Mouse (Mus musculus) forebrain, embryonic 15.5 days (tissue): ENCODE data around the gene Manba. TPM values are rescaled to one million over a fixed set of nuclear protein-coding genes. Genes with fewer than 3 reads are reported as not detected.

Experiments
- ATAC-seq: fragments of 200-750 bp; cut with Nextera tagmentation; replicated peaks from 2 replicates; pipeline ENCODE4 v1.8.0; 2017; ENCODE audit warnings: mild to moderate bottlenecking, moderate TSS enrichment, moderate library complexity
- H3K27ac ChIP-seq: fragments of 300-500 bp; sonication (generic); replicated peaks from 2 replicates; pipeline ENCODE4 v1.5.1; 2015; ENCODE audit warnings: mild to moderate bottlenecking, inconsistent platforms
- H3K27me3 ChIP-seq: fragments of 300-500 bp; sonication (generic); 2 replicates; pipeline ENCODE4 v1.6.1; 2015; ENCODE audit warnings: inconsistent platforms
- H3K36me3 ChIP-seq: fragments of 300-500 bp; sonication (generic); 2 replicates; pipeline ENCODE4 v1.6.1; 2015; ENCODE audit warnings: mild to moderate bottlenecking, inconsistent platforms
- H3K4me1 ChIP-seq: fragments of 300-500 bp; sonication (generic); 2 replicates; pipeline ENCODE4 v1.6.1; 2015; ENCODE audit warnings: inconsistent platforms
- H3K4me2 ChIP-seq: fragments of 300-500 bp; sonication (generic); replicated peaks from 2 replicates; pipeline ENCODE4 v1.6.1; 2015; ENCODE audit warnings: mild to moderate bottlenecking, inconsistent platforms
- H3K4me3 ChIP-seq: fragments of 300-500 bp; sonication (generic); 2 replicates; pipeline ENCODE4 v1.5.1; 2015; ENCODE audit warnings: mild to moderate bottlenecking, inconsistent platforms
- H3K9ac ChIP-seq: fragments of 300-500 bp; sonication (generic); replicated peaks from 2 replicates; pipeline ENCODE4 v1.6.1; 2015; ENCODE audit warnings: mild to moderate bottlenecking, inconsistent platforms
- H3K9me3 ChIP-seq: fragments of 300-500 bp; sonication (generic); 2 replicates; pipeline ENCODE4 v1.6.1; 2016; ENCODE audit warnings: inconsistent platforms
- WGBS: fragments of 180-500 bp; shearing (Covaris S2); methylation state at CpG from one replicate; pipeline ENCODE4 v1.1.7; 2015; ENCODE audit warnings: mixed read lengths; 5-methylcytosine and 5-hydroxymethylcytosine counted together
- polyA plus RNA-seq: library from polyadenylated mRNA; unstranded; fragments of >200 nt; fragmentation: Nextera tagmentation; extraction: Ambion mirVana; gene quantifications from 2 replicates; pipeline ENCODE4 v1.2.1, GENCODE M21; 2015

Manba gene
- polyA plus RNA-seq, 1 experiment from 2014 or later = 3.9 TPM

DNA sequence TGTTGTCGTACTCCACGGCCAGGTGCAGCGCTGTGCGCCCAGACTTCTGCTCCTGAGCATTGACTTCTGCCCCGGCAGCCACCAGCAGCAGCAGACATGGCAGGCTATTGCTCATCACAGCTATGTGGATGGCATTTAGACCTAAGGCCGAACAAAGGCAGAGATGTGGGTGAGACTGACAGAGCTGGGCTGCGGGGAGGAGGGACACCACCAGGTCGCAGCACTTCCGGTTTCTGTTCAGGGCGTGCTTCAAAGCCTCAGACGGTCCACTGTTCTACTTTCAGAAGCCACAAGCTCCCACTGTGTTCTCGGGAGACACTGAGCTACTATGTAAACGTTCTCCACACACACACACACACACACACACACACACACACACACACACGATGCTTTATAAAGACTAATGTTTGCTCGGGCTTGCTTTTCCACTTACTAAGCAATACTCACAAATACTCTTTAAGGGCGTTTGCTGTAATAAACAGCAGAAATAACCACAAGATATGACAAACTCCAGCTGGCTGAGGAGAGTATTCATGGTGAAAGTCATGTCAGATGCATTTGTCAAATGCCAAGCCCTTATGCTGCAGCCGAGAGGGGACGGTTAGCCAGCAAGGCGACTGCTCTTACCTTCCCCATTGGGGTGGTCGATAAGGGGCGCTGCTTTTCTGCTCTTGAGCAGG, 109.0 kb downstream of the Manba start:
- ATAC-seq = no peak
- no peaks in the 10 kb centered on the region for H3K9me3 ChIP-seq
- WGBS = 88% methylated on average over 21 of the region's 21 CpGs

DNA sequence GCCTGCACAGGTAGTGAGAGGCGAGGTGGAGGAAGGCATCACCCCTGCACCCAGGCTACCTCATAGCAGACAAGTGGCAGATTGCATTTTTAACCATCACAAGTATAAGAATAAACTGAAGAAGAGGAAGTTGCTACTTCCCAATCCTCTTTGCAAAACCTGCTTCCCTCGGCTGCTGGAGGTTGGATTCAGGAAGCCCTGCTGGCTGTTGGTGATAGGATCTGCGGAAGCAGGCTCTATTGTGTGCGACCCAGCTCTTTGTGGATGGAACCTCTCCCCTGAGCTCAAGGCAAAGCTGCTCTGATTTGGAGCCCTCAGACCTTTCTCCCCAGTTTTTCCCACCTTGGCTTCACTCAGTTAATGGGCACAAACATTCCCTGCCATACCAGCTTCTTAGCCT, 111.6 kb downstream of the Manba start:
- Histone ChIP-seq H3K36me3 (peaks cover 9% of the 10 kb centered on the region; the same call in 1 of the 2 replicates), H3K4me2 (no peak overlapping the region), H3K4me1 (no peaks in the 10 kb centered on the region), H3K9me3 (no peaks in the 10 kb centered on the region), H3K9ac (no peak overlapping the region), H3K27ac (no peak overlapping the region), H3K4me3 (no peak overlapping the region), H3K27me3 (no peaks in the 10 kb centered on the region)
- WGBS = 50% methylated on average over 4 of the region's 4 CpGs
- no peak for ATAC-seq

More for the DNA sequence above, 109.0 kb downstream of the Manba start:
- Histone ChIP-seq H3K4me1 (no peaks in the 10 kb centered on the region), H3K27me3 (no peaks in the 10 kb centered on the region), H3K9ac (no peak overlapping the region), H3K27ac (no peak overlapping the region), H3K4me3 (no peak overlapping the region), H3K4me2 (no peak overlapping the region), H3K36me3 (peaks cover 7% of the 10 kb centered on the region; the same call in 1 of the 2 replicates)

DNA sequence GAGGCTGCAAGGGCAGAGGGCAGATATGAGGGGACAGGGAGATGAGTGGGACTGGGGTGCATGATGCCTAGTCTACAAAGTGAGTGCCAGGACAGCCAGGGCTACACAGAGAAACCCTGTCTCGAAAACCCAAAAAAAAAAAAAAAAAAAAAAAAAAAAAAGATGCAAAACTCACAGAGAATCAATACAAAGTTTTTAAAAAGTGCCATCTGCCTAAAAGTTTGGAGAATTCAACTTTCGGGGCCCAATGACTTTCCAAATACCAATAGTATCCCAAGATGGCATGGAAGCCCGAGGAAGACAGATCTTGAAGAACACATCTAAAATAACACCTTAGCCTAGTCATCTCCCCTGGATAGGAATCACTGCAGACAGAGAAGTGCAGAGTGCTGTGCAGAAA, 112.9 kb downstream of the Manba start:
- peaks cover 11% of the 10 kb centered on the region; the same call in 1 of the 2 replicates for H3K36me3 ChIP-seq
- no peaks in the 10 kb centered on the region for H3K9me3 ChIP-seq
- WGBS = 86% methylated on average over 3 of the region's 3 CpGs
- ATAC-seq = no peak
- no peak overlapping the region for H3K27ac ChIP-seq
- H3K4me2 ChIP-seq = no peak overlapping the region
- no peaks in the 10 kb centered on the region for H3K4me1 ChIP-seq
- H3K27me3 ChIP-seq = no peaks in the 10 kb centered on the region
- H3K9ac ChIP-seq = no peak overlapping the region
- H3K4me3 ChIP-seq = no peak overlapping the region

DNA sequence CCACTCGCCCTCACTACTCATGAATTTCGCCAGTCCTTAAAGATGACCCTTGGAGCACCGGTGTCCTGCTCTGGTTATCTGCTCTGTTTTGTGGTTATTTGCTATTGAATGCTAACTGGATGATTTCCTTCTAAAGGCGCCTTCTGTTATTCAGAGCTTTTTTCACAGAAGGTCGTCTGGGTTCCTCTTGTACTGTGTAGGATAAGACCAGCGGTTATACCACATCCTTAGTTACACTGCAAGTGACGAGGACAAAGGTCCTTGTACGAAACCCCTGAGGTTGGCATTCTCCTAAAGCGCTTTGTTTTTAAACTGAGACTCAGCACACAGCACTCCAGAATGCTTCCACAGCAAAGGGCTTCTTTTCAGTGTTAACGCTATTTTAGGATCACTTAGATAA, 117.3 kb downstream of the Manba start:
- Histone ChIP-seq H3K36me3 (peaks cover 14% of the 10 kb centered on the region; the same call in 1 of the 2 replicates), H3K27me3 (no peaks in the 10 kb centered on the region), H3K4me2 (no peak overlapping the region), H3K9ac (no peak overlapping the region), H3K4me3 (no peak overlapping the region), H3K4me1 (no peaks in the 10 kb centered on the region), H3K27ac (no peak overlapping the region), H3K9me3 (no peaks in the 10 kb centered on the region)
- 75% methylated on average over 10 of the region's 10 CpGs for WGBS
- no peak for ATAC-seq

DNA sequence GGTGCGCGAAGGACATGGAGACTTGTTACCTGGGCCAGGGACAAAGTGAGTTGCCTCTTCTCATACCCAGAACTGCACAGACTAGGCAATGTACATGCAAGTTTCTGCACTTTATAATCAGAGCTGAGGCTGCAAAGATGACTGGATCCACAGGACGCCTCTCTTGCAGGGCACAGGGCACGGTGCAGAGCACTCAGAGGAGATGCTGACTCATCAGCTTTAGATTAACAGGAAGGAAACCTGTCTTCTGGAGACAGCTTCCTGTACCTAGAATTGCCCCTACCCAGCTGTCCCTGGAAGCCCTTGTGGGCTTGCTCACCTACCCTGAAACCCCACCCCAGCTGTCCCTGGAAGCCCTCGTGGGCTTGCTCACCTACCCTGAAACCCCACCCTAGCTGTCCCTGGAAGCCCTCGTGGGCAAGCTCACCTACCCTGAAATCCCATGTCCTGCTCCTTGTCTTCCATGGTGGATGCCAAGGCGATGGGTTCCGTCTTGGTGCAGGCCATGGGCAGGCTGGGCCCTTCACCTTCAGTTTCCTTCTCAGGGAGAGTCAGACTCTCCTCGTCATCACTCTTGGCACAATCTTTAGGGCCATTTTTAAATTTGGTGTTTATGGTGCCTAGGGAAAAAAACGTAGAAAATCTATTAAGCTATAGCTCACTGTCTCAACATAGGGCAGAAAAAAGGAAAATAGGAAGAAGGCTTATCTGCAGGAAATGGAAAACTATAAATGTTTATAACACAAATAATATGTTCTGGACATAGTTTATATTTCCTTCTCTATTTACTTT, 119.4 kb downstream of the Manba start:
- Histone ChIP-seq H3K36me3 (peaks cover 14% of the 10 kb centered on the region; the same call in 1 of the 2 replicates), H3K27me3 (no peaks in the 10 kb centered on the region), H3K4me1 (no peaks in the 10 kb centered on the region), H3K4me3 (no peak overlapping the region), H3K9me3 (no peaks in the 10 kb centered on the region), H3K27ac (no peak overlapping the region), H3K4me2 (no peak overlapping the region), H3K9ac (no peak overlapping the region)
- WGBS = 94% methylated on average over 10 of the region's 10 CpGs
- ATAC-seq = no peak

DNA sequence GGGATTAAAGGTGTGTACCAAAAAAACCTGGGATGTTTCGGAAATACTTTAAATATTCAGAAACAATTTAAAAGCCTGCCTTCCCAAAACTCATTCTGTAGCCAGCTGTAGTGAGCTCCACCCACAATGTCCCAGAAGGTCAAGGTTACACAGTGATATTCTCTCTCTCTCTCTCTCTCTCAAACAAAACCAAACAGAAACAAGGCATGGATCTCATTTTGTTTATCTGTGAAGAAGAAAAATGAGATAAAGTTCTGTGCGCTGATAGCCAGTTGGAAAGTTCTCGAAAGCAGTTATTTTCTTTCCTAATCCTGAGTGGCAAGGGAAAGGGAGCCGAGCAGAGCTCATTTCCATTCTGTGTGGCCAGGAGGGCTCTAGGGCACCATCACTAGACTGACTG, 120.1 kb downstream of the Manba start:
- no peaks in the 10 kb centered on the region for H3K27me3 ChIP-seq
- H3K4me1 ChIP-seq = 0 out of 2 replicates have a peak, but pooled peaks cover 5% of the 10 kb centered on the region
- WGBS = 86% methylated on average over 4 of the region's 4 CpGs
- no peak overlapping the region for H3K27ac ChIP-seq
- no peak overlapping the region for H3K4me3 ChIP-seq
- no peak overlapping the region for H3K4me2 ChIP-seq
- peaks cover 11% of the 10 kb centered on the region; the same call in 1 of the 2 replicates for H3K36me3 ChIP-seq
- no peaks in the 10 kb centered on the region for H3K9me3 ChIP-seq
- H3K9ac ChIP-seq = no peak overlapping the region
- ATAC-seq = no peak

DNA sequence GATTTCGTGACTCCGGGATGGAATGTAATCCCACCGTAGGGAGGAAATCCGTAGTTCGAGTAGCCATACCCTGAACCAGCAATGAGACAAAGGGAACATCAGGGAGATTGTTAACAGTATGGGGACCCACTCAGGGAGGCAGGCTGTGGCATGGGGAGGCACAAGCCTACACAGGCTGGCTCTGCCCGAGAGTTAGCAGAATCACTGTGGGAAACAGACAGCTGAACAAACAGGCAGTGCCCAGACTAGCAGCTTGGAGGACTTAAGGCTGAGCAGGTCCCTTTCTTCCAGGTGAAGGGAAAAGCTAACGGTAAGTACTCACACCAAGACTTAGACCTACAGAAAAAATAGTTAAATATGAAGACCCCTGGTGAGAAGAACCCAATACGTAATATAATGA, 121.2 kb downstream of the Manba start:
- Histone ChIP-seq H3K27me3 (no peaks in the 10 kb centered on the region), H3K36me3 (peaks cover 5% of the 10 kb centered on the region; the same call in 1 of the 2 replicates), H3K4me2 (no peak overlapping the region), H3K4me3 (no peak overlapping the region), H3K9me3 (no peaks in the 10 kb centered on the region), H3K27ac (no peak overlapping the region), H3K4me1 (0 out of 2 replicates have a peak, but pooled peaks cover 9% of the 10 kb centered on the region), H3K9ac (no peak overlapping the region)
- 93% methylated on average over 8 of the region's 8 CpGs for WGBS
- no peak for ATAC-seq

DNA sequence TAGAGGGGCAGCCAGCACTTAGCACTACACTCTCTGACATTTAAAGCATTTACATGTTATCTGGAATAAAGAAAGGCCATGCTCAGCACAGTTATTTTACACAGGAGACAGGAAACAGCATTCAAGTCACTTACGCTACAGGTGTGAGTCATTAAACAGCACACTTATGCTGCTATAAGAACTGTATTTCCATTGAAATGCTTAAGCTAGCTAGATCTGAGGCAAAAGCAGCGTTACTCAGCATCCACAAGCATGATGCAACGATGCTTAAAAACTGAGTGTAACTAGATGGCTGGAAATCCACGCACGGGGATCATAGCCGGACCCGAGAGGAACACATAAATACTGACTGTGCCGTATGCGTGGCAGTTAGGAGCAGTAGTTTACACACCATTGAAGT, 121.6 kb downstream of the Manba start:
- ATAC-seq = no peak
- H3K4me1 ChIP-seq = 0 out of 2 replicates have a peak, but pooled peaks cover 9% of the 10 kb centered on the region
- peaks cover 5% of the 10 kb centered on the region; the same call in 1 of the 2 replicates for H3K36me3 ChIP-seq
- H3K9ac ChIP-seq = no peak overlapping the region
- no peaks in the 10 kb centered on the region for H3K9me3 ChIP-seq
- H3K27ac ChIP-seq = no peak overlapping the region
- 90% methylated on average over 9 of the region's 9 CpGs for WGBS
- no peak overlapping the region for H3K4me2 ChIP-seq
- no peak overlapping the region for H3K4me3 ChIP-seq
- no peaks in the 10 kb centered on the region for H3K27me3 ChIP-seq

DNA sequence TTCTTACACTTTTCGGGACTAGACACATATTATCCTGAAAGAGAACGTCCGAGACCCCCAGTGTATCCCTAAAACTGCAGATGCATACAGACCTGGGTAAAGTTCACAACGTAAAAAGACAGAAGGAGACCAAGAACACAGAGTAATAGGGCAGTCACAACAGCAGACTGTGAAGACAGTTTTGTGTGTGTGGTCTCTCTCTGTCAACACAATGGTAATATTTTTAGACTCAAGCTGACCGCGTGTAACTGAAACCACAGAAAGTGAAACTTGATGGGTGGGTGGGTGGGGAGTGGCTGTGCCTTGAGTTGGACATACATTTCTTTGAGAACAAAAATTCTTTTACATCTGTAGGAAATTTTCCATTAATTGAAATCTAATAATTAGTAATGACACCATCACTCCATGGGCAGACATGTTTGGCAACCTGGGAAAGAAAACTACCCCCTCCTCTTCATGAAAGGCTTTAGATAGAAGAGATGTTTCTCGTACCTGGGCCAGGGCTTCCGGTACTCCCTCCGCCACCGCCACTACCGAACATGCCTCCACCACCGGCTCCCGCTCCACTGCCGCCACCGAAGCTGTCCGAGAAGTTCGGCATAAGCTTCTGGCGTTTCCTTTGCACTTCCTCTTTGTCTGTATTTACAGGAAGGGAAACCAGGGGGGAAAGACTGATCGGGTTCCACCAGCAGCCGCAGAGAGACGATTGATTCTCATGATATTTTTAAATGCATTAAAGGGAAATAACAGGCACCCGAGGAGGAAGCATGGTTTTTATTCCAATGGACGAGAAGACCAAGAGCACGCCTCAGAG, 122.5 kb downstream of the Manba start:
- peaks cover 7% of the 10 kb centered on the region; the same call in 1 of the 2 replicates for H3K36me3 ChIP-seq
- no peaks in the 10 kb centered on the region for H3K9me3 ChIP-seq
- H3K4me3 ChIP-seq = no peak overlapping the region
- ATAC-seq = no peak
- 95% methylated on average over 24 of the region's 24 CpGs for WGBS
- H3K4me2 ChIP-seq = no peak overlapping the region
- no peak overlapping the region for H3K9ac ChIP-seq
- H3K4me1 ChIP-seq = 0 out of 2 replicates have a peak, but pooled peaks cover 9% of the 10 kb centered on the region
- H3K27me3 ChIP-seq = no peaks in the 10 kb centered on the region
- no peak overlapping the region for H3K27ac ChIP-seq

DNA sequence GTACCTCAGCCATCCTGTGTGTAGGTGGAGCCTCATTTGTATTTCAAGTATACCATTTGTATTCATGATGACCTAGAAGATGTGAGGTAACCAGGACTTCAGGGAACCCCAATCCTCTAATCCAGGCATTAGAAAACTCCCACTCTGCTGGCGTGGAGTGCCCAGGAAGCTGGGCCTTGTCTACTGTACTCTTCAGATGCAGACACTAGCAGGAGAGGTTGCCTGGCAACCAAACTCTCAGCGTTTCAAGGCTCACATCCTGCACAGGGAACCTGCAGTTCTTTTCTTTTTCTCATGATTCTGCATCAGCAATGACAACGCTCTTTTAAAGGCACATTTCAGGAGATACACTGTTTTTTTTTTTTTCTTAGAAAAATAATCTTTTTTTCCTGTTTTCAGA, 124.8 kb downstream of the Manba start:
- WGBS = 35% methylated on average over 3 of the region's 3 CpGs
- H3K4me1 ChIP-seq = 0 out of 2 replicates have a peak, but pooled peaks cover 9% of the 10 kb centered on the region
- no peak overlapping the region for H3K4me3 ChIP-seq
- H3K4me2 ChIP-seq = no peak overlapping the region
- H3K36me3 ChIP-seq = peaks cover 2% of the 10 kb centered on the region; the same call in 1 of the 2 replicates
- no peak overlapping the region for H3K9ac ChIP-seq
- H3K9me3 ChIP-seq = no peaks in the 10 kb centered on the region
- no peaks in the 10 kb centered on the region for H3K27me3 ChIP-seq
- 0 out of 2 replicates have a peak overlapping the region, but pooled peaks have one; percentile 43 for H3K27ac ChIP-seq
- peak; percentile 86 for ATAC-seq

DNA sequence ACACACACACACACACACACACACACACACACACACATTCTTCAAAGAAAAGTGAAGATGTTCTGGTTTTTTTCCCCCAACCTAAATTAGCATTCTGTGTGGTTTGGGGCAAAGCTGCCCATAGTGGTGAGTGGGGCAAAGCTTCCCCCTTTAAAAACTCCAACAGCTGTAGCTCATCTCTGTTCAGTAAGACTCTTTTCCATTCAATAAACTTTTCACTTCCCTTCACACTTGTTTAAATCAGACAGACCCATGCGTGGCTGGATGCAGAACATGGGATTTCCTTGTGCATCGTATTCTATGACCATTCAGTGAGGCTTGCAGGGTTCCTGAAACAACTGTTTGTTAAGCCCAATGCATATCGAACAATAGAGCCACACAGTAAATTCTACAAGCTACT, 129.0 kb downstream of the Manba start:
- Histone ChIP-seq H3K4me3 (no peak overlapping the region), H3K36me3 (peaks cover 9% of the 10 kb centered on the region; the same call in 1 of the 2 replicates), H3K27ac (no peak overlapping the region), H3K9ac (no peak overlapping the region), H3K4me2 (no peak overlapping the region), H3K27me3 (no peaks in the 10 kb centered on the region), H3K9me3 (no peaks in the 10 kb centered on the region), H3K4me1 (0 out of 2 replicates have a peak, but pooled peaks cover 9% of the 10 kb centered on the region)
- WGBS = 87% methylated on average over 3 of the region's 3 CpGs
- no peak for ATAC-seq
